Comparison of ENCODE assay signal across 11 mouse cellular contexts in the genomic region with DNA sequence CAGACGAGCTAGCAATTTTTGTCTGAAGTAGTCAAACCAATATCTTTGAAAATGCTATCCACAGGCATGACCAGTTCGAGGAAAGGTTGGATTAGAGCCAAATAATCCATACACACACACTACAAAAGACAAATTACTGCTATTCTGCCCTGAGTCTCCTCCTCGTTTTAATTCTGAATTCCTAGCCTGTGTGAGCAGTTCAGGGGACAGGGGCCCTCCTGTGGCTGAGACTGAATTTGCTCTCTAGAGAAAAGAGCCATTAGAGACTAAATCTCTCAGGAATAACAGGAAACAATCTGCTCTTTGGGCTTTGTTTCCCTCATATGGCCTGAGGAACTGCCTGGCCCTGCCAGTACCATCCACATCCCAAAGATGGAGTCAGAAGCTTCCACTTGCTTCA. TPM values are rescaled to one million over a fixed set of nuclear protein-coding genes. Genes with fewer than 3 reads are reported as not detected.
DNase-seq lines count a peak whose midpoint lies in the region; ATAC-seq and TF ChIP-seq lines count a peak whose summit lies in the region.
"Had no signal": no experiment of that assay in that cellular context is flagged by ENCODE, and none has a peak within 500 bp of the region (broad histone marks: within the 10 kb centered on the region; RNA-seq: fewer than 3 reads in every experiment).

No protein-coding gene starts in this region.

- no peaks in the 10 kb centered on the region for H3K4me1 ChIP-seq in kidney, adult 2 months (ENCODE audit: control insufficient read depth, insufficient read depth, low read length)
- no peaks in the 10 kb centered on the region for H3K4me1 ChIP-seq in kidney, embryonic 14.5 days (ENCODE audit: control insufficient read depth, insufficient read depth, low read length)
- H3K4me1 ChIP-seq in midbrain, embryonic 14.5 days (ENCODE audit: control insufficient read depth, insufficient read depth, low read length), result peaks cover 21% of the 10 kb centered on the region; the same call in 1 of the 2 replicates
- peaks cover 33% of the 10 kb centered on the region for H3K4me1 ChIP-seq in midbrain, embryonic 10.5 days
- no peaks in the 10 kb centered on the region for H3K4me1 ChIP-seq in cortical plate, adult 2 months (ENCODE audit: control insufficient read depth, insufficient read depth, low read length)

- H3K4me3 ChIP-seq in kidney, adult 2 months (ENCODE audit: insufficient read depth, low read depth, low read length), result no peak overlapping the region
- H3K4me3 ChIP-seq in kidney, embryonic 14.5 days (ENCODE audit: low read length), result no peak overlapping the region
- H3K4me3 ChIP-seq in midbrain, embryonic 14.5 days (replicated peaks; ENCODE audit: low read depth, low read length), result no peak overlapping the region
- no peak overlapping the region for H3K4me3 ChIP-seq in midbrain, embryonic 10.5 days
- H3K4me3 ChIP-seq in cortical plate, adult 2 months (ENCODE audit: insufficient read depth, low read length), result no peak overlapping the region

- H3K9ac ChIP-seq in kidney, embryonic 14.5 days (ENCODE audit: low read depth, low read length), result no peak overlapping the region
- no peak overlapping the region for H3K9ac ChIP-seq in midbrain, embryonic 14.5 days (replicated peaks; ENCODE audit: low read length)

- TF ChIP-seq POLR2A in kidney, adult 2 months (IDR thresholded peaks at IDR 0.05; ENCODE audit: low read depth, low read length), result no peak
- TF ChIP-seq POLR2A in cortical plate, adult 2 months (IDR thresholded peaks at IDR 0.05; ENCODE audit: extremely low read depth, insufficient read depth, low read length), result no peak

- no peaks in the 10 kb centered on the region for H3K27me3 ChIP-seq in kidney, adult 2 months (replicated peaks; ENCODE audit: control insufficient read depth, insufficient read depth, low read length)
- peaks cover 21% of the 10 kb centered on the region for H3K27me3 ChIP-seq in kidney, embryonic 14.5 days (ENCODE audit: control insufficient read depth, insufficient read depth, low read length)
- H3K27me3 ChIP-seq in midbrain, embryonic 14.5 days (ENCODE audit: control insufficient read depth, insufficient read depth, low read length), result peaks cover 33% of the 10 kb centered on the region
- H3K27me3 ChIP-seq in midbrain, embryonic 10.5 days (ENCODE audit: low read depth, poor library complexity, severe bottlenecking), result peaks cover 73% of the 10 kb centered on the region

- H3K36me3 ChIP-seq in kidney, adult 2 months (ENCODE audit: control insufficient read depth, insufficient read depth, low read length), result no peaks in the 10 kb centered on the region
- H3K36me3 ChIP-seq in kidney, embryonic 14.5 days (ENCODE audit: control insufficient read depth, insufficient read depth, low read length), result no peaks in the 10 kb centered on the region
- H3K36me3 ChIP-seq in midbrain, embryonic 14.5 days (ENCODE audit: control insufficient read depth, insufficient read depth, low read length), result no peaks in the 10 kb centered on the region
- H3K36me3 ChIP-seq in midbrain, embryonic 10.5 days, result no peaks in the 10 kb centered on the region

- peak; percentile 42 for DNase-seq in kidney, adult 2 months
- DNase-seq in midbrain, embryonic 14.5 days, result peak; percentile 66
- DNase-seq in midbrain, embryonic 10.5 days (ENCODE audit: low spot score), result no peak
- peak; percentile 36 for DNase-seq in lung, postnatal 36 days
- DNase-seq in thymus, postnatal 14 days, result no peak
- DNase-seq: cerebellum, adult 11-12 months; thymus, postnatal 36 days had no signal

- no peak overlapping the region for H3K27ac ChIP-seq in kidney, adult 2 months (ENCODE audit: insufficient read depth, low read depth, low read length)
- H3K27ac ChIP-seq in kidney, embryonic 14.5 days (ENCODE audit: low read depth, low read length), result no peak overlapping the region
- no peak overlapping the region for H3K27ac ChIP-seq in midbrain, embryonic 14.5 days (replicated peaks; ENCODE audit: low read depth, low read length)
- no peak overlapping the region for H3K27ac ChIP-seq in midbrain, embryonic 10.5 days (replicated peaks)
- no peak overlapping the region for H3K27ac ChIP-seq in cortical plate, adult 2 months (ENCODE audit: insufficient read depth, low read length)
- H3K27ac ChIP-seq: macrophage had no signal

- peak; percentile 44 for TF ChIP-seq CTCF in kidney, adult 2 months (conservative IDR thresholded peaks at IDR 0.05; ENCODE audit: insufficient read depth, insufficient read length, low read depth, low read length)
- TF ChIP-seq CTCF in cortical plate, adult 2 months (IDR thresholded peaks at IDR 0.05; ENCODE audit: extremely low read depth, insufficient read depth, low read length), result peak; percentile 57

- no peak for ATAC-seq in kidney, embryonic 14.5 days (ENCODE audit: low FRiP score, low TSS enrichment)
- no peak for ATAC-seq in midbrain, embryonic 14.5 days (ENCODE audit: low FRiP score, low TSS enrichment)
- ATAC-seq: intestine, embryonic 16.5 days had no signal

- WGBS in kidney, adult 2 months, result 42% methylated on average over 3 of the region's 3 CpGs
- 59% methylated on average over 3 of the region's 3 CpGs for WGBS in kidney, embryonic 14.5 days
- 37% methylated on average over 3 of the region's 3 CpGs for WGBS in midbrain, embryonic 14.5 days
- 48% methylated on average over 3 of the region's 3 CpGs for WGBS in midbrain, embryonic 10.5 days

- H3K9me3 ChIP-seq in kidney, embryonic 14.5 days (ENCODE audit: control insufficient read depth, low read length), result no peaks in the 10 kb centered on the region
- no peaks in the 10 kb centered on the region for H3K9me3 ChIP-seq in midbrain, embryonic 14.5 days (ENCODE audit: control insufficient read depth, low read length)
- H3K9me3 ChIP-seq in midbrain, embryonic 10.5 days (replicated peaks), result no peaks in the 10 kb centered on the region

- no peak overlapping the region for H3K4me2 ChIP-seq in kidney, embryonic 14.5 days (replicated peaks; ENCODE audit: low read depth, low read length)
- no peak overlapping the region for H3K4me2 ChIP-seq in midbrain, embryonic 14.5 days (ENCODE audit: low read length)

RNA-seq across cellular contexts. Expression of a gene that starts 3.2 kb away (rescaled TPM):
- 14.6 and 18.6 TPM in 2 replicates for polyA plus RNA-seq in kidney, adult 2 months (2012; rRNA removed)
- polyA plus RNA-seq in kidney, embryonic 14.5 days (2014; fragmentation: Nextera tagmentation; extraction: Ambion mirVana), result 6.0 and 11.9 TPM in 2 replicates
- 12.8 and 13.6 TPM in 2 replicates for polyA plus RNA-seq in midbrain, embryonic 14.5 days (2014; fragmentation: Nextera tagmentation; extraction: Ambion mirVana)
- polyA plus RNA-seq in midbrain, embryonic 10.5 days (2016; fragmentation: Nextera tagmentation; extraction: Ambion mirVana), result 4.2 and 4.9 TPM in 2 replicates
- polyA plus RNA-seq in cortical plate, adult 2 months (2012; rRNA removed), result 6.6 and 8.9 TPM in 2 replicates

Comparison
In these comparisons a context has a peak if more than half of its experiments do, and no peak if none do; other contexts are left out.
1. DNase-seq: peak in kidney, adult 2 months (single experiment), midbrain, embryonic 14.5 days (single experiment) and lung, postnatal 36 days (single experiment); none in midbrain, embryonic 10.5 days (single experiment) and thymus, postnatal 14 days (single experiment).